Mouse (Mus musculus) cerebellum, adult 2 months (tissue): ENCODE results near the gene Themis2.

Experiments used
- CTCF ChIP-seq: fragments of 200-500 bp; IDR thresholded peaks from 2 replicates; pipeline ENCODE4 v1.5.1; 2011; ENCODE audit warnings: low read depth, mild to moderate bottlenecking, control low read depth, low read length, moderate library complexity, borderline replicate concordance; ENCODE audit not compliant: insufficient read depth
- POLR2A ChIP-seq: fragments of 200-500 bp; IDR thresholded peaks from 2 replicates; pipeline ENCODE4 v1.6.1; 2011; ENCODE audit warnings: low read length, control low read depth, borderline replicate concordance; ENCODE audit not compliant: insufficient read depth

- no peak for TF ChIP-seq CTCF
- no peak for TF ChIP-seq POLR2A
Measured at GRCm38 (mm10) chr4:132798028-132798427, 1.8 kb upstream of the Themis2 start.
